In the genomic region with DNA sequence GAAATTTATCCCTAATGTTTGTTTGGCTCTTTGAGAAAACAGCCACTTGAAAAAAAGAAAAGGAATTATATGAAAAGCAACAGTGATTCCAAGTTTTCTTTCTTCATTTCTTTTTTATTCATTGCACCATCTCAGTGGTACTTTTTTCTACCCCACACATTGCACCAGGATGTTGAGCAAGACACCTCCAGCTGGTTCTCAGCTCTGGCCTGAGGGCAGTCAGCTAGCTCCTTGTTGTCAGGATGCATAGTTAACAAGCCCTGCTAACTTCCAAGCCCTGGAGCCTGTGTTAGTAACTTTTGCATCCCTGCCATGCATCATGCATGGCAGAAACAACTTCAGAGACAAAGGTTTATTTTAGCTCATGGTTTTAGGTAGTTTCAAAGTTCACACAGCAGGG, we compare ENCODE assay signal across 19 mouse cellular contexts.
A peak's percentile ranks its signal among the peaks of the same experiment; 100 is the strongest.
DNase-seq lines count a peak whose midpoint lies in the region; ATAC-seq and TF ChIP-seq lines count a peak whose summit lies in the region.
"Had no signal": no experiment of that assay in that cellular context is flagged by ENCODE, and none has a peak within 500 bp of the region (broad histone marks: within the 10 kb centered on the region; RNA-seq: fewer than 3 reads in every experiment).

No protein-coding gene starts in this region.

- no peak for ATAC-seq in activated CD4-positive, CD25-positive, alpha-beta regulatory T cell, adult 4 months
- ATAC-seq in stomach, postnatal 0 days (ENCODE audit: low FRiP score, low TSS enrichment) = no peak
- no peak for ATAC-seq in midbrain, embryonic 13.5 days
- ATAC-seq: forebrain, embryonic 13.5 days had no signal

- DNase-seq in lung, adult 18-20 months = peak; percentile 14 to 25
- no peak for DNase-seq in lung, postnatal 25 days (ENCODE audit: low spot score)
- DNase-seq in lung, postnatal 36 days = peak; percentile 38
- no peak for DNase-seq in stomach, postnatal 0 days (ENCODE audit: low spot score)
- DNase-seq: cerebellum, adult 18-20 months; cerebellum, postnatal 25 days; gastrocnemius, postnatal 10 days; kidney, adult 2 months; kidney, postnatal 14 days had no signal

- no peaks in the 10 kb centered on the region for H3K9me3 ChIP-seq in stomach, postnatal 0 days (ENCODE audit: control insufficient read depth, low read length)
- no peaks in the 10 kb centered on the region for H3K9me3 ChIP-seq in midbrain, embryonic 13.5 days
- H3K9me3 ChIP-seq: embryonic facial prominence, embryonic 12.5 days; forebrain, embryonic 13.5 days; heart, embryonic 10.5 days; hindbrain, embryonic 15.5 days; midbrain, embryonic 12.5 days had no signal

- H3K27ac ChIP-seq in brown adipose tissue, adult 24 weeks (replicated peaks; ENCODE audit: low read depth, low read length) = peak overlapping the region; percentile 69
- H3K27ac ChIP-seq in stomach, postnatal 0 days (replicated peaks) = no peak overlapping the region
- H3K27ac ChIP-seq in midbrain, embryonic 13.5 days = no peak overlapping the region
- H3K27ac ChIP-seq: embryonic facial prominence, embryonic 12.5 days; forebrain, embryonic 13.5 days; heart, embryonic 10.5 days; hindbrain, embryonic 15.5 days; layer of hippocampus, adult 2 months; midbrain, embryonic 12.5 days had no signal

- peaks cover 28% of the 10 kb centered on the region for H3K4me1 ChIP-seq in brown adipose tissue, adult 24 weeks (ENCODE audit: control insufficient read depth, insufficient read depth, insufficient read length, low read length)
- no peaks in the 10 kb centered on the region for H3K4me1 ChIP-seq in stomach, postnatal 0 days (replicated peaks; ENCODE audit: control insufficient read depth, insufficient read depth)
- H3K4me1 ChIP-seq in midbrain, embryonic 13.5 days (replicated peaks) = 0 out of 2 replicates have a peak, but pooled peaks cover 4% of the 10 kb centered on the region
- H3K4me1 ChIP-seq: forebrain, embryonic 13.5 days; hindbrain, embryonic 15.5 days had no signal

- H3K9ac ChIP-seq in stomach, postnatal 0 days (ENCODE audit: low read length) = no peak overlapping the region
- H3K9ac ChIP-seq in midbrain, embryonic 13.5 days (replicated peaks) = no peak overlapping the region
- H3K9ac ChIP-seq: embryonic facial prominence, embryonic 12.5 days; forebrain, embryonic 13.5 days; hindbrain, embryonic 15.5 days; midbrain, embryonic 12.5 days had no signal

- no peak overlapping the region for H3K4me3 ChIP-seq in brown adipose tissue, adult 24 weeks (ENCODE audit: insufficient read depth, low read depth, low read length)
- no peak overlapping the region for H3K4me3 ChIP-seq in stomach, postnatal 0 days (ENCODE audit: low read depth, low read length)
- H3K4me3 ChIP-seq in midbrain, embryonic 13.5 days (replicated peaks) = no peak overlapping the region
- H3K4me3 ChIP-seq: embryonic facial prominence, embryonic 12.5 days; erythroblast, embryonic 14.5 days; forebrain, embryonic 13.5 days; heart, embryonic 10.5 days; hindbrain, embryonic 15.5 days; layer of hippocampus, adult 2 months; midbrain, embryonic 12.5 days had no signal

- no peaks in the 10 kb centered on the region for H3K36me3 ChIP-seq in stomach, postnatal 0 days (ENCODE audit: control insufficient read depth, insufficient read depth, low read length)
- no peaks in the 10 kb centered on the region for H3K36me3 ChIP-seq in midbrain, embryonic 13.5 days
- H3K36me3 ChIP-seq: embryonic facial prominence, embryonic 12.5 days; hindbrain, embryonic 15.5 days; midbrain, embryonic 12.5 days had no signal

- H3K4me2 ChIP-seq in stomach, postnatal 0 days (replicated peaks; ENCODE audit: low read depth) = no peak overlapping the region
- no peak overlapping the region for H3K4me2 ChIP-seq in midbrain, embryonic 13.5 days (replicated peaks)
- H3K4me2 ChIP-seq: embryonic facial prominence, embryonic 12.5 days; forebrain, embryonic 13.5 days; hindbrain, embryonic 15.5 days; midbrain, embryonic 12.5 days had no signal

- H3K27me3 ChIP-seq in stomach, postnatal 0 days (ENCODE audit: control insufficient read depth, insufficient read depth, low read length) = no peaks in the 10 kb centered on the region
- no peaks in the 10 kb centered on the region for H3K27me3 ChIP-seq in midbrain, embryonic 13.5 days
- H3K27me3 ChIP-seq: embryonic facial prominence, embryonic 12.5 days; forebrain, embryonic 13.5 days; hindbrain, embryonic 15.5 days; midbrain, embryonic 12.5 days had no signal

- TF ChIP-seq EP300 in stomach, postnatal 0 days (optimal IDR thresholded peaks at IDR 0.05) = no peak

- TF ChIP-seq CTCF in stomach, postnatal 0 days (IDR thresholded peaks at IDR 0.05; ENCODE audit: low read depth) = no peak

Comparison
In these comparisons a context has a peak if more than half of its experiments do, and no peak if none do; other contexts are left out.
1. DNase-seq: peak in lung, adult 18-20 months (2 of 2) and lung, postnatal 36 days (single experiment); none in lung, postnatal 25 days (single experiment) and stomach, postnatal 0 days (single experiment).